Mouse (Mus musculus) brown adipose tissue, adult 24 weeks (tissue): ENCODE measurements around the gene Slu7. TPM values are rescaled to one million over a fixed set of nuclear protein-coding genes. Genes with fewer than 3 reads are reported as not detected.

Experiments
- H3K27ac ChIP-seq: fragments of 200-500 bp; replicated peaks from 2 replicates; pipeline ENCODE4 v1.5.1; 2012; ENCODE audit warnings: low read depth, mild to moderate bottlenecking, low read length
- H3K4me1 ChIP-seq: fragments of 200-500 bp; 2 replicates; pipeline ENCODE4 v1.6.1; 2012; ENCODE audit warnings: low read length, mixed read lengths; ENCODE audit not compliant: control insufficient read depth, insufficient read depth, insufficient read length
- H3K4me3 ChIP-seq: fragments of 200-500 bp; 2 replicates; pipeline ENCODE4 v1.5.1; 2012; ENCODE audit warnings: low read depth, mild to moderate bottlenecking, low read length, moderate library complexity; ENCODE audit not compliant: insufficient read depth
- polyA plus RNA-seq: library from polyadenylated mRNA; stranded (reverse); fragments of >200 nt; gene quantifications from 2 replicates; pipeline ENCODE4 v1.2.4, GENCODE M21; 2012; ENCODE audit not compliant: missing spikeins, insufficient read depth, insufficient read length

The Slu7 gene
- polyA plus RNA-seq, 1 experiment: 15.2 TPM

DNA sequence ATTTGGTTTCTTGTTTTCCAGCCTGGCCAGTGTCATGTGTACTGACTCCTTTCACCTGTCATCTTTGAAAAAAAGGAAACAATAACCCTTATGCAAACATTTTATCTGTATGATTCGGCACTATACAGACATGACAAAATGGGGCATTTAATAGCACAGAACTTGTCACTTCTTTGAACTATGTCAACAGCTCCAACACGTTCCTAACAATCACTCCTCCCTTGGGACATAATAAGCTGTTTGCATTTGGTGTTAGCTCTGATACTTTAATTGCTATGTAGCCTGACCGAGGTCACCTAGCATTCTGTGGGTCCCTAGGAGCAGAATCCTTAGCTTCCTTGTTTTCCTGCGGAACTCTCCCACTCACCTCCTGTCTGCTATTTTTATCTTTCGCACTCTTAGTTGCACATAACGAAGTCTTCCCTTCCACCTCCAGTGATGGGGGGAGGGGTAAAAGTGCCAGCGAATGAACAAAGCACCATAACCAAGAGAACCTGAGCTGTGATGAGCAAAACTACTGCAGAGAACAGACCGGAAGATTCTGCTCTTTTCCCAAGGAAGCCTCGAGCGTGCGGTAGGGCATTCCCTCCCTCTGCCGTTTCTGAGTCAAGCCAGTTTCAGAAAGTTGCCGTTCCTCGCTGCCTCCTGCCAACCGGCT lies 29.3 kb upstream of the Slu7 start:
- Histone ChIP-seq H3K4me3 (no peak overlapping the region), H3K27ac (no peak overlapping the region), H3K4me1 (no peaks in the 10 kb centered on the region)

DNA sequence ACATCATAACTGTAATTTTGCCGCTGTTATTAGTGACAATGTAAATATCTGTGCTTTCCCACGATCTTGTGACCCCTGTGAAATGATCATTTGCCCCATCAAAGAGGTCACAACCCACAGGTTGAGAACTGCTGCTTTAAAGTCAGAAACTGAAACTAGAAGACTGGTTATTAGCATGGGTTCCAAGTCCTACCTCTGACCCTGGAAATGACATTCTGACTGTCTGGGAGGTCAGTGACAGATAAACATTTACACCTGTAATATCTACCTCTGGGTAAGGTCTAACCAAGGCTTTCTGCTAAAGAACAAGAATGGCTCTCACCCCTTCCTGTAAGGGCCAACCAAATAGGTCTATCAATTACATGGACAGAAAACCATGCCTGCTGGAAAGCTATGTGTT lies 24.7 kb upstream of the Slu7 start:
- Histone ChIP-seq H3K4me1 (no peaks in the 10 kb centered on the region), H3K4me3 (no peak overlapping the region)

DNA sequence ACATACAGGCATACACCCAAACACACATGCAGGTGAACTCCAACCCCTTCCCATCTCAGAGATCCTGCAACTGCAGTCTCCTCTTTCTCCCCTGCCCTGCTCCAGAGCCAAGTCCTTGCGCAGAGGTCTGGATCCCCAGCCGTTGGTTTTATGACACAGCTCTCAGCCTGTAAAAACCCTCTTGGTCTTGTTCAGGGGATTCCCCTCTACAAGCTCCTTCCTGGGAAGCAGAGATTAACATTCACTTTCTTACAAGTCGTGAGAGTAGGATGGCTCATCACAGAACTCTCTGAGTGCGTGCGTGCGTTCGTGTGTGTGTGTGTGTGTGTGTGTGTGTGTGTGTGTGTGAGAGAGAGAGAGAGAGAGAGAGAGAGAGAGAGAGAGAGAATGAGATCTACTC lies 23.3 kb upstream of the Slu7 start:
- Histone ChIP-seq H3K27ac (no peak overlapping the region), H3K4me3 (no peak overlapping the region), H3K4me1 (no peaks in the 10 kb centered on the region)

More for the DNA sequence above, 24.7 kb upstream of the Slu7 start:
- H3K27ac ChIP-seq: no peak overlapping the region

DNA sequence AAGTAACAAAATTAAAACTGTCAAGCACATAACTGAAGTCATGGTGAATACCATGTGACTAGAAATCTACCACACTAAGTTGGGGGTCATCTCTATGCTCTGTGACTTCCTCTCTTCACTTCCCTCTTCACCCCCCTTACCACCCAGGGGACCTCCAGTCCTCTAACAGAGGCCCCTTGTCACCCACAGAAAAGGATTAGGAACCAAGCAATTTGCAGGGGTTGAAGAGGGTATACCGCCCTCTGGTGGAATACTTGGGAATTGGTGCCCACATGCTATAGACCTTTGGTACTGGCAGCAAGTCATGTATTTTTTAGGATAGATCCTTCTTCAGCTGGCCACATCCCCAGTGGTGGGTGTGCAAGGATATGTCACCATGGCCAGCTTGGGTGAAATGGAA lies 22.1 kb upstream of the Slu7 start:
- Histone ChIP-seq H3K27ac (no peak overlapping the region), H3K4me1 (no peaks in the 10 kb centered on the region), H3K4me3 (no peak overlapping the region)

DNA sequence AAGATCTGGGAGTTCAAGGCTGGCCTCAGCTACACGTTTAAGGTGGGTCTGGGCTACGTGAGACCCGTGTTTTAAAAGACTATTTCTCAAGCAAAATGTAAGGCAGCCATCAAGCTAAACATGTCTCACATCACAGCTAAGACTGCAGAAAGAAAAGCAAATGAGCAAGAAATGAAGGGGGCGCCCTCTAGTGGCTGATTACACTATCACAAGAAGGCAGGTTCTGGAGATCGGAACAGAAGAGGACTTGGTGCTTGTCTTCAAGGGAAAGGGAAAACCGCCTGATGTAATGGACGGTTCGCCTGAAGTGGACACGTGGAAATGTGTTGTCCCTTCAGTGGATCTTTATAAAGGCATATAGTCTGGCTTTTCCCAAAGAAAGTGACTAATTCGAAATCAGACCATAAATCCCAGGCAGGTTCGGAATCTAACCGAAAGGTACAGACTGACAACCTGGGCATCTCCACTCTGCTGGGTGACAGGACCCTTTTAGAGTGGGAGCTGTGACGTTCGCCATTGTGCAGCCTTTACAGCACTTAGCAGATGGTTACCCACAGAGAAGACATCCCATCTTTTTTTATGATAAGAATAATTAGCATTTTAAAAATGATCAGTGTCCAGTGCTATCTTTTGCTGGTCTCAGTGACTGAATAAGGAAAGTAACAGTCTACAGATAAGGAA lies 20.6 kb upstream of the Slu7 start:
- H3K4me3 ChIP-seq: no peak overlapping the region
- no peaks in the 10 kb centered on the region for H3K4me1 ChIP-seq
- H3K27ac ChIP-seq: no peak overlapping the region

DNA sequence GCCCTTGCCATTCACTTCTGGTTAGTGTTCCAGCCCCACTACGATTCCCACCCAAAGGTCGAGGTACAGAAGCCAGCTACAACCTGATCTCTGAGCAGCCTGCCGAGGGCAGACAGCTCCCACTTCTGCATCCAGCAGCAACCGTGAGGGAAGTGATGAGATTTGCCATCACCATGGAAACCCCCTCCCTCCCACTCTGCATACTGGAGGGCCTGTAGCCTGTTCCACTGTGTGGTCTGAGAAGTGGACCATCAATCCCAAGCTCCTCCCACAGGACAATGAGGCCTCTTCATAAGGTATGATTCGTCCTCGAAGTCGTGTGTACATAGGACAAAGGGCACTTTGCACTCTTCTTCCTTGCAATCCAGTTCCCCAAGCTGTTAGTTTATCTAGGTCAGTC lies 16.3 kb upstream of the Slu7 start:
- H3K27ac ChIP-seq: no peak overlapping the region
- no peaks in the 10 kb centered on the region for H3K4me1 ChIP-seq
- no peak overlapping the region for H3K4me3 ChIP-seq

DNA sequence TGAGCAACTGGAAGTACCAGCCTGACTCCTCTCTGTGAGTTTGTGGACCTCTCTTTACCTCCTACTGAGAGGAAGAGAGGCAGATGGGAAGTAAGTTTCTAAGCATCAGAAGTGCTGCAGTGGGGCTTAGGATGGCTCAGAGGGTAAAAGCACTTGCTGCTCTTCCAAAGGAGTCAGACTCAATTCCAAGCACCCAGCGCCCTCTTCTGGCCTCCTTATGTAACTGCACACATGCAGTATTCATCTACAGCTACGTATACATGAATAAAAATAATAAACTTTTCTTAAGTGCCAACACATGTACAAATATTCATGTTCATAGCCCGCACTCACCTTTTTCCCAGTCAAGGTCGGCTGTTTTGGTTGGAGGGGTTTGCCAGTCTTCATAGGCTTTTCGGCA lies 9.2 kb upstream of the Slu7 start:
- Histone ChIP-seq H3K27ac (no peak overlapping the region), H3K4me1 (peaks cover 7% of the 10 kb centered on the region), H3K4me3 (no peak overlapping the region)

DNA sequence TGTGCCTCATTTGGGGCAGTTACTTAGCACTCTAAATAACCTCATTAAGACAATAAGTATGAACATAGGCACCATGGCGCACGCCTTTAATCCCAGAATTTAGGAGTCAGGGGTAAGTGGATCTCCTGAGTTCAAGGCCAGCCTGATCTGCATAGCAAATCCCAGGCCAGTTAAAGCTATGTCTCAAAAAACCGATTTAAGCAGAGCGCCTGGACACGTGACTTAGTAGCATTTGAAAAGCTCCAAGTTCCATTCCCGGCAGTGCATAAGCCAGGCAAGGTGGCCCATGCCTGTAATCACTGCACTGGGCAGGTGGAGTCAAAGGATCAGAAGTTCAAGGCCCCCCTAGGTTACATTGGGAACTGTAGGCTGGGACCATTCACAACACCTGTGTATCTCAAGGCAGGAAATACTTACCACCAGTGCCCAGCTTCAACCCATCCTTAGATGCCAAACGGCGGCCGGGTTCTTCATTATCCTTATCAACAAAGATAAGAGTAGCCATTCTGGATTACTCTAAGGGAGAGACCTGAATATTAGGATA lies 8.3 kb upstream of the Slu7 start:
- Histone ChIP-seq H3K4me3 (peak overlapping the region; percentile 88), H3K4me1 (peaks cover 7% of the 10 kb centered on the region), H3K27ac (no peak overlapping the region)

DNA sequence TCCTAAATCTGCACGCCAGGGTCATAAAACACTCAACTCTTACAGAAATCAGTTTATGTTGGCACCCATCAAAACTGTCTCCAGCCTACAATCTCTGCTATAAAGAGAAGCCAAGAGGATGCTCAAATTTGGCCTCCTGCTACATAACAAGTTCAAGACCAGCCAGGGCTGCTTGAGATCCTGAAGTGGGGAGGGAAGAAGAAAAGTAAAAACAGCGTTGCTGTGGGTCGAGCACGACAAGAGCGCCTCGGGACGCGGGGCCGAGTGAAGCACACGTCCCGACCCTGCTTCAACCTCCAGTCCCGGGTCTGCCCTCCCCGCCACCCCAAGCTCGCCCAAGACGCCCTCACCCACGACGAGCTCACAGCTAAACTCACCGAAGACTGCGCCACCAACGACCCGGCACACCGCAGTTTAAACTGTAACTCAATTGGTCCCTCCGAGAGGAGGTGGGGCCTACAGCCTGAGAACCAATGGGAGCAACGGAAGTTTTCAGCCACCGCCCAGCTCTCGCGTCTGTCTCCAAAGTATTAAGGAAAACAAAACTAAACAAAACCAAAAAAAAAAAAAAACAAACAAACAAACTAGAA lies 7.6 kb upstream of the Slu7 start, which contains the start of gene Pttg1:
Pttg1 (minus strand) TSS at position 428 of the 590 bp plus-strand sequence.
- Histone ChIP-seq H3K27ac (peak within 1 kb of the TSS; percentile 95), H3K4me1 (peaks cover 7% of the 10 kb centered on the region), H3K4me3 (peak within 1 kb of the TSS; percentile 88)

DNA sequence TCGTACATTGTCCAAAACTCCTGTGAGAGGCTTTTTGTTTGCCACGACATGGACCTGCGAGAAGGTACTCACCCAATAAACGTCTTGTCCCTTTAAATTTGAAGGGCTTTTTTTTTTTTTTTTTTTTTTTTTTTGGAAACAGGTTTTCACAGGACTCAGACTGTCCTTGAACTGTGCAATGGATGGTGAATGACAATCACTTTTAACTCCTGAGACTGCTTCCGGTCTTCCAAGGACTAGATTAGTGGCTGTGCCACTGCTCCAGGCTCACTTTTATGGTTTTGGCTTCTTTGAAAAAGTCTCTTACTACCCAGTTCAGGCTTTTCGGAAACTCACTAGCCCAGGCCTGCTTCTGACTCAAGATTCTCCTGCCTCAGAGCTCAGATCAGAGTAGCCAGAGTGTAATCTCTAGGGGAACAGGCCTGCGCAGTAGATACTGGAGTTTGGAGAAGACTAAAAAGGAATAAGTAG lies 7.1 kb upstream of the Slu7 start:
- peak overlapping the region; percentile 95 for H3K27ac ChIP-seq
- peak overlapping the region; percentile 61 for H3K4me3 ChIP-seq
- peaks cover 7% of the 10 kb centered on the region for H3K4me1 ChIP-seq

DNA sequence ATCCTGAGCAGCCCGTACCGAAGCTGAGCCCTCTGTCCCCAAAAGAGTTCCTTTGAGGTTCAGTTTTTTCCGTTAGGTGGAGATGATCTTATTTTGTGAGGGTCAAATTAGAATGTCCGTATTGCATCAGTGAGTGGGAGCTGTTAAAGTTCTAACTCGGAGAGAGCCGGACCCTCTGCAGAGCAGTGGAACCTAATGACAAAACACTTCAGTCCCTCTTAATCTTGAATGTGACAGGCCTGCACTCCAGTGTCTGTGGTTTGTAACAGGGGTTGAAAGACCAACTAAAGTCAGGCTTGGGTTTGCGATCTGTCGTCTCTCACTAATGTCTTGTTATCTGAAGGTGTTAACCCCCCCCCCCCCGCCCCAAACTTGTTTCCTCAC lies 472 bp downstream of the Slu7 start:
- Histone ChIP-seq H3K4me3 (peak overlapping the region; percentile 97), H3K27ac (peak overlapping the region; percentile 73; the same call in 1 of the 2 replicates), H3K4me1 (peaks cover 3% of the 10 kb centered on the region; the same call in 1 of the 2 replicates)

DNA sequence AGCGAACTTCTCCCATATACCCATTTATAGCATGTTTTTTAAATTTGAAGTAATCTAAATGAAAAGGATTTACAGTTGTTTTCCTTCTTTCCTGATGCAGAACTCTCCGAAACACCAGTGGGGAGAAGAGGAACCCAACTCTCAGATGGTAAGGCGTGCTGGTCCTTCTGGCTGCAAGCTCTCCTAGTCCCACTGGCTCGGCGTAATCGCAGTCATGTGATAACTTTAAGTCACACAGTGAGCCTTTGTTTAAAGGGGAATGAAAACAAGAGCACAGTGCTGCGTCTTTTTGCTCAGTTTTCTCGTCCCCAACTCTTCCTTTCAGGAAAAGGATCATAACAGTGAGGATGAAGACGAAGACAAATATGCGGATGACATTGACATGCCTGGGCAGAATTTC lies 7.6 kb downstream of the Slu7 start:
- no peak overlapping the region for H3K27ac ChIP-seq
- no peaks in the 10 kb centered on the region for H3K4me1 ChIP-seq
- H3K4me3 ChIP-seq: no peak overlapping the region

DNA sequence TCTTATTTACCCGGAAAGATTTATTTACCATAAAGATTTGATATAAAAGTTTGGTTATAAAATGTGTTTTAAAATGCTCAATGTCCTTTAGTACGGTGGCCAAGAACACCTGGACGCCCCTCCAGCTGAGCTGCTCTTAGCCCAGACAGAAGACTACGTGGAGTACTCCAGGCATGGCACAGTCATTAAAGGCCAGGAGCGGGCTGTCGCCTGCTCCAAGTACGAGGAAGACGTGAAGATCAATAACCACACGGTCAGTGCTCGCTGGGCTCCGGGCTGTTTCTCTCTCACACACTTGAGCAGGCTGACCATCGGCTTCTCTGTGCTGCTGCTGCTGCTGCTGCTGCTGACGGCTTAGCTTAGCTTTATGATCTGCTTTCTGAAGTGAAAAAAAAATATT lies 9.6 kb downstream of the Slu7 start:
- H3K27ac ChIP-seq: no peak overlapping the region
- H3K4me1 ChIP-seq: no peaks in the 10 kb centered on the region
- no peak overlapping the region for H3K4me3 ChIP-seq

DNA sequence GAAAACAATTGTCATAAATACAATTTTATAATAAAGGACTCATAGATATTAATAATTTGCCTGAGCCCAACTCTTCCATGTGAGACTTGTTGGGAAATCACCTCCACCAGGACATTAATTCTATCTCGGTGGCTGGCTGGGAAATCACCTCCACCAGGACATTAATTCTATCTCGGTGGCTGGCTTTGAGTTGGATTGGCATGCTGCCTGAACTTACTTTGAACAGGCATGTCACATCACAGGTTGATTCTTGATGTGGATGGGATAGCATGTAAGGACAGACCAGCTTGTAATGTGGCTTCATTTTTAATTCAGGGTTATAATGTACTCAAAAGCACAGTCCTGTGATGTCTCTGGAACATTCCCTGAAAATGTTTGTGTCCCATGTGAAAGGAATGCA lies 16.4 kb downstream of the Slu7 start:
- no peak overlapping the region for H3K27ac ChIP-seq

DNA sequence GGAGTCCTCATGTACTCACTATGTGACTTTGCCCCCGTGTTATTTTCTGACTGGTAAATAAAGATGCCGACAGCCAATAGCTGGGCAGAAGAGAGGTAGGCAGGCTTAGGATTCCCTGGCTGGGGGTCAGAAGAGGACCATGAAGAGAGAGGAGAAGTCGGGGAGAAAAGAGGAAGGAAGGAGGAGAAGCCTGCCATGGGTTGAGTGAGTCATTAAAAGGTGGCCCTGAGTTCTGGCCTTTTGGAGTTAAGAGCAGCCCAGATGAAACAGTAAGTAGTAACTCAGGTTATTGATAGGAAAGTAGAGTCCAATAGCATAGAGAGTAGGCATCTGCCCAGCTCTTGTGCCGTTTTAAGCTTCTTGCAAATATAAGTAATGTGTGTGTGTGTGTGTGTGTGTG lies 17.8 kb downstream of the Slu7 start:
- Histone ChIP-seq H3K4me1 (no peaks in the 10 kb centered on the region), H3K27ac (no peak overlapping the region), H3K4me3 (no peak overlapping the region)

More for the DNA sequence above, 16.4 kb downstream of the Slu7 start:
- Histone ChIP-seq H3K4me1 (no peaks in the 10 kb centered on the region), H3K4me3 (no peak overlapping the region)
